Mouse (Mus musculus) B cell, adult 2 months (primary cell): ENCODE results near the gene Otulin.

Source experiments
- DNase-seq, 2 experiments: peaks; one replicate each; pipeline ENCODE4 v3.0.0; 2022

Gene Otulin

GRCm38 (mm10) chr15:27498078-27498477 is 132.4 kb downstream of the Otulin start:
- DNase-seq = no peak

DNA sequence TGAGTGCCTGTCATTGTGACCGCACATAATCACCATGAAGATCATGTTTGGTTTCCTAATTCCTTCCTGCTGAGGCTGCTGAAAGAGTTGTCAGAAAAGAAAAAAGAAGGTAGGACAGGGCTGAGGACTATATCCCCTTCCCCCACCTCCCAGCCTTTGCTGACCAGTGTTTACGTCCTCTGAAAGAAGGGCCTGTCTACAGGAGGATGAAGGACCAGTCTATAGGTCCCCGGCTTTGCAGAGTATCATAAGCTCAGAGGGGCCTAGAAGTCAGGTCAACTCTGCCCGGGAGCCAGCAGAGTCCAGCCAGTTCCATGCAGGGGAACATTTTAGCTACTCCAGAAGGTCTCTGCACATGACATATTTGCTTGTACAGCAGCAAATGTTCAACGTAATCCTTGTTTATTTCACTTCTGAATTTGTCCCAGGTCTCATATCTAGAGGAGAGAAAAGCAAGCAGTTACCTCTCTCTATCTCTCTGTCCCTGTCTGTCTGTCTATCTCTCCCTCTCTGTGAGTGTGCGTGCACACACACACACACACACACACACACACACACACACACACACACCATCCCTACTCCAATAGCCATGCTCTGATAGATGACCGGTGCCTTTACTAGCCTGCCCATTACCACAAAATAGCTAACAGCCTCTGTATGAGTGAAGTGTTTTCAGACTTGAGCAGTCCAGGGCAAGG is 133.0 kb downstream of the Otulin start:
- DNase-seq = no peak

GRCm38 (mm10) chr15:27496596-27497299 is 133.7 kb downstream of the Otulin start:
- DNase-seq = no peak

- no peak for DNase-seq
These were observed 134.5 kb downstream of the Otulin start for GRCm38 (mm10) chr15:27495981-27496401.

DNA sequence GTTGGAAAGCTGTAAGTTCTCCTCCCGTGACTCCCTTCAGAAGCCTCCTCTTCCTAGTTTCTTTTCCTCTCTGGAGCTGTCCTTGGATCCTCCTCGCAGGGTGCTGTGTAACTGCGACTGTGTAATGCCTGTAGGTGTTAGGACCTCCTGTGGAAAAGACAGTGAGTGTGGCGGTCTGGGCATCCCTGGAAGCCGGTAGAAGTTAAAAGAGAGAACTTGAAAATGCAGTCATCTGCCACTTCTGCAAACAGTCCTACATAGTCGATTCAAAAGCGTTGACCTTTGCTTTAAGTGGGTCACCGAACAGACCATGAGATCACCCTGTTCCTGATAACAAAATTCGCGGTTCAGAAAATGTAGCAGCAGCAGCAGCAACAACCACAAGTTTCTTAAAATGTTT is 137.0 kb downstream of the Otulin start:
- no peak for DNase-seq

DNA sequence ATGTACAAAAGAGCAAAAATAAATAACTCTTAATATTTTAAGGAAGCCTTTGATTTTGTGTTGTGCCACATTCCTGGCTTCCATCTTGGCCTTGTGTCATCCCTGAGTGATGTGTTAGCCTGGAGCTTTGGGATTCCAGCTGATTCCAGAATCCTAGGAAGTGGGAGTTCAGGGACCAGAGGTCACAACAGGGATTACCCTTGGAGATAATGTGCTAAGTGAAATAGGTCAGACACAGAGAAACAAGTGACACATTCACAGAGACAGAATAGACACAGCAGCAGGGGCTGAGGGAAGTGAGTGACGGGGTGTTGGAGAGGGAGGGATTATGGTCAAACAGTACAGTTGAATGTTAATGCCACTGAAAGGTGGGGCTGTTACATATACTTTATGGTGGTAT is 137.8 kb downstream of the Otulin start:
- no peak for DNase-seq
